Mouse (Mus musculus): ENCODE results near the gene Myl3.

Myl3 gene

GRCm38 (mm10) chr9:110729841-110730240 is 11.8 kb upstream of the Myl3 start:
- in situ Hi-C loops (cut with MboI, MseI) = no loop called here

GRCm38 (mm10) chr9:110731859-110732258 is 9.8 kb upstream of the Myl3 start:
- in situ Hi-C loops (cut with MboI, MseI) = no loop called here

- in situ Hi-C loops (cut with MboI, MseI) = no loop called here
Measured at GRCm38 (mm10) chr9:110732623-110733022, 9.0 kb upstream of the Myl3 start.

- in situ Hi-C loops (cut with MboI, MseI) = no loop called here
Measured at GRCm38 (mm10) chr9:110733102-110733501, 8.6 kb upstream of the Myl3 start.

DNA sequence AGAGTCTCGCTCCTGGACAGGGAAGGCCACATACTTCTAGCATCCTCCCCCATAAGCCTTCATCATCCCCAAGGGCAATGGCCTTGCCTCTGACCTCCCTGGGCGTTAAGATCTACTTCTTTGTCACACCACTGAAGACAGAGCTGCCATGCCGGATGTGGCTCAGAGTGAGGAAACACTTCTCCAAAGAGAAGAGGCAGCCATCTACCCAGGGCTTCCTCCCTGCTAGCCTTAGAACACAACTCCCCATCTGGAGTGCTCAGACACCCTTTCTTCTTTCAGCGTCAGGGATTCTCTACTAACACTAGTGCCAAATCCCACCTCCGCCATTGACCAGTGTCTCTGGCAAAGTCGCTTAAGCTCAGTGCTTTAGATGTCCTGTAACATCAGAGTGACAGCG is 7.5 kb upstream of the Myl3 start:
- in situ Hi-C loops (cut with MboI, MseI) = no loop called here

GRCm38 (mm10) chr9:110736362-110736761 is 5.3 kb upstream of the Myl3 start:
- in situ Hi-C loops (cut with MboI, MseI) = no loop called here

DNA sequence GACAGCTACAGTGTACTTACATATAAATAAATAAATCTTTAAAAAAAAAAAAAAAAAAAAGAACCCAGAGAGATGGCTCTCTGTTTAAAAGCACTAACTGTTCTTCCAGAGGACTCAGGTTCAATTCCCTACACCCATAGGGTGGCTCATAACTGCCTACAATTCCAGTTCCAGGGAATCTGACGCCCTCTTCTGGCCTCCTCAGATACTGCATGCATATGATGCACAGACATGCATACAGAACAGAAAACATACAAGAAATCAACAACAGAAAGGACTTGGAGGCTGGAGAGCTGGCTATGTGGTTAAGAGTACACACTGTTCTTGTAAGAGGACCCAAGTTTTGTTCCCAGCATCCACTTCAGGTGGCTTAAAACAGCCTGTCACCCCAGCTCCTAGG is 3.6 kb upstream of the Myl3 start:
- in situ Hi-C loops (cut with MboI, MseI) = no loop called here

GRCm38 (mm10) chr9:110739961-110740360 is 1.7 kb upstream of the Myl3 start:
- in situ Hi-C loops (cut with MboI, MseI) = no loop called here

DNA sequence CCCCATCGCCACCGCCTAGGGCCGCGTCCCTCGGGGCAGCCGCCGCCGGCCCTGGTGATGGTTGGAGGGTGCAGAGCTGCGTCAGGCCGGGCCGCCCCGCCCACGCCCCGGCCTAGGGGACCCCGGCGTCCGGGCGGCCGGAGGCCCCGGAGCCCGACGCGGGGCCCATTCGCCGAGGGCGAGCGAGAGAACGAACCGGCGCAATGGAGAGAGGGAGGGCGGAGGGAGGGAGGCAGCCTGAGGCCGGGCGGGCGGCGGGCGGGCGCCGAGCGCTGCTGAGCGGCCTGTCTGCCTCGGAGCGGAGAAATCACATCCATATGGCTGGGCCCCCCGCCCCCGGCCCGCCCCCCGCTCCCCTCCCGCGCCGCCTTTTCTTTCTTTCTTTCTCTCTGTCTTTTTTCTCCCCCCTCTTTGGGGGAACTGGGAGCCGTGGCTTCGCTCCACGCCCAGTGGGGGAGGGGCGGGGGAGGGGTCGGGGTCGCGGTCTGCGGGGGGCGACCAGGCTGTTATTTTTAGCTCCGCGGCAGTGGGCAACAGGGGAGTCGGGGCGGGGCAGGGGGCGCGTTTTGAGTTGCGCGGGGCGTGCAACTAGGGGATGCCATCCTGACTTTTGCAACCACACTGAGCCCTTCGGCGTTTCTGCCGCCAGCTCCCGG is 762 bp downstream of the Myl3 start:
- in situ Hi-C loops (cut with MboI, MseI) = no loop called here

DNA sequence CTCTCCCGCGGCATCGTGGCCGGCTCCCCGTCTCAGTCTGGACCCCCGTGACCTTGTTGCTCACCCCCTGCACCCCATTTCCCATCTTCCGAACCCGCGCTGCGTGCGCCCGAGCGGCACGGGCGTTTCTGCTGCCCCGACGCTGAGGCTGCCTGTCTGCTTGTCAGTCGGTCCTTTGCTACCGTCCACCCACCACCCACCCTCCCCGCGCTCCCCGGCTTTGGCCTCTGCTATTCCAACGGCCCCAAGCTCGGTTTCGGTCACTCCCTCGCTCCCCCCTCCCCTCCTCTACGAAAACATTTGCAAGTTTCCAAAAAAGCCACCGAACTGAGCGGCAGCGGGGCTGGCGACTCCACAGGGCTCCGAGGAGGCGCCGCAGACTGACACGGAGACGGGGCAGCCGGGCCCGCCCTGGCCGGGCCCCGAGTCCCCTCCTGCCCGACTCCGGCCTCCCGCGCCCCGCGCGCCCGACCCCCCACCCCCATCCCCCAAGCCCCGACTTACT is 1.3 kb downstream of the Myl3 start:
- in situ Hi-C loops (cut with MboI, MseI) = no loop called here

- in situ Hi-C loops (cut with MboI, MseI) = no loop called here
Measured at GRCm38 (mm10) chr9:110743456-110744323, 2.0 kb downstream of the Myl3 start.

- in situ Hi-C loops (cut with MboI, MseI) = no loop called here
Measured at GRCm38 (mm10) chr9:110745752-110746151, 4.1 kb downstream of the Myl3 start.

DNA sequence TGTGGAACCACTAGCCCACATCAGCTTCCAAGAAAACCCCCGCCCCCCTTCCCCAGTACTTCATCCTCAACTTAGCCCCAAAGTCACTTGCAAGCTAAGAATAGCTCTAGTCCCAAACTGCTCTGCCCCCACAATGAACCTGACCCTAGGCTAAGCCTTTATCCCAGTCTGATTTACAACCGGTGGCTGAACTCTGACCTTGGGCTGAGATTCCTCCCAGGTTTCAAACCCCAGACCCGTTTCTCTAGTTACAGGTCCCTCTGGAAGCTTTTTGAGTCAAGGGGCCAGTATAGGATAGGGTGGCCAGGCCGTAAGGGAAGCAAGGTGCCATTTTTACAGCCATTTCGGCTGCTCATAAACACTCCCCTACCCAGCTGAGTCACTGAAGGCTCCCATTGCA is 4.6 kb downstream of the Myl3 start:
- in situ Hi-C loops (cut with MboI, MseI) = no loop called here

DNA sequence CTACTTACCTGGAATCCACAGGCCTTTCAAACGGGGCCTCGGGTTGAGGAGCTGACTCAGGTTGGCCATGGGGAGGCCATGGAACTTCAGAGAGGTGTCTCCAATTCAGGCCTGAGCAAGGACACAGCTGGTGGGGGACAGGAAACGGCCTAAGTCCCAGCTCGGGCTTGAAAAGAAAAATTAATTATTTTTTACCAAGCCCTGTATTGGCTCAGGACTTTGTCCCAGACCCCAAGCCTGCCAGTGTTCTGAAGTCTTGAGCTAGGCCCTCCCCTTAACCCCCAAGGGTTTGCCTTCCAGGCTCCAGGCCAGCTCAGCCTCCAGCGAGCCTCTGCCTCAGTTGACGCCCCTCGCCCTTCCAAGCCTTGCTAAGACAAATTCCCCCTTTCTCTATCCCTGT is 5.3 kb downstream of the Myl3 start, which contains the start of gene Pth1r:
Gene Pth1r, minus strand, starts transcription at position 185 of the 400 bp plus-strand sequence.
- in situ Hi-C loops (cut with MboI, MseI) = no loop called here

GRCm38 (mm10) chr9:110748451-110748850 is 6.8 kb downstream of the Myl3 start:
- in situ Hi-C loops (cut with MboI, MseI) = no loop called here

- in situ Hi-C loops (cut with MboI, MseI) = no loop called here
Measured at GRCm38 (mm10) chr9:110750404-110751187, 8.9 kb downstream of the Myl3 start.

DNA sequence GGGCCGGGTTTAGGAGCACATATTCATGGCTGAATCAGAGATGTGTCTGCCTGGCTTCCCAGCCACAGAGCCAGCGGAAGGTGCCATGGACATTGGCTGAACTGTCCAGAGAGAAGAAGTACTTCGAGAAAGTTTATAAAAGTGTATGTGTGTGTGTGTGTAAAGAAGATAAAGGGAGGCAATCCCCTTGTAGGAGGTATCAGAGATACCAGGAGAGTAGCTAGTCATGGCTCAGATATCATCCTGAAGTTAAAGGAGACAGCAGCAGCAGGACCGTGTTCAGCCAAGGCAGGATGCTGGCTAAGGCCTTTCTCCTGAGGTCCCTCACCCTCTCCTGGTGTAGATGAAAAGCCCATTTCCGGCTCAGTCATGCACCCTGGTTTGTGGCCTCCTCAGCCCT is 9.8 kb downstream of the Myl3 start:
- in situ Hi-C loops (cut with MboI, MseI) = no loop called here

GRCm38 (mm10) chr9:110752917-110753435 is 11.3 kb downstream of the Myl3 start:
- in situ Hi-C loops (cut with MboI, MseI) = no loop called here

- in situ Hi-C loops (cut with MboI, MseI) = no loop called here
Measured at GRCm38 (mm10) chr9:110753773-110754172, 12.1 kb downstream of the Myl3 start.

GRCm38 (mm10) chr9:110757816-110758215 is 16.2 kb downstream of the Myl3 start:
- in situ Hi-C loops (cut with MboI, MseI) = no loop called here

GRCm38 (mm10) chr9:110758605-110759004 is 16.9 kb downstream of the Myl3 start:
- in situ Hi-C loops (cut with MboI, MseI) = no loop called here

- in situ Hi-C loops (cut with MboI, MseI) = no loop called here
Measured at GRCm38 (mm10) chr9:110759265-110759664, 17.6 kb downstream of the Myl3 start.

All from regulatory T cell (primary cell).